Mouse (Mus musculus) Patski (cell line): ENCODE measurements around the gene Rasgrf2. TPM values are rescaled to one million over a fixed set of nuclear protein-coding genes. Genes with fewer than 3 reads are reported as not detected.
A peak's percentile ranks its signal among the peaks of the same experiment; 100 is the strongest.

Source experiments
- ATAC-seq: fragments of 100-300 bp; one replicate; pipeline ENCODE4 v1.8.0; 2021
- CTCF ChIA-PET: fragments of 350-600 bp; sonication (Branson Sonifier 250); formaldehyde crosslinking; loops from one replicate; lab custom pipeline; 2022; ENCODE audit warnings: inconsistent platforms; lab: Charles Lee
- POLR2A ChIA-PET: fragments of 350-600 bp; sonication (Branson Sonifier 250); formaldehyde crosslinking; loops from one replicate; lab custom pipeline; 2022; ENCODE audit warnings: antibody characterized with exemption, inconsistent platforms; lab: Charles Lee
- DNase-seq: peaks from one replicate; pipeline ENCODE4 v3.0.0-alpha.2; 2011; ENCODE audit warnings: low read depth, low spot score
- H3K27me3 ChIP-seq: fragments of 371-371 bp; one replicate; pipeline ENCODE4 v1.5.1; 2021
- CTCF ChIP-seq: fragments of 100-300 bp; IDR thresholded peaks from one replicate; pipeline ENCODE4 v1.5.1; 2021
- in situ Hi-C: fragments of 300-500 bp; cut with MboI; formaldehyde crosslinking; loops from 3 replicates; pipeline ENCODE4 v1.11.1; 2018; ENCODE audit warnings: low pct_unique_long_range_greater_than_20kb, mixed read lengths
- polyA plus RNA-seq: library from polyadenylated mRNA; unstranded; gene quantifications from one replicate; pipeline ENCODE4 v1.2.3, GENCODE M21; 2021

Rasgrf2 gene
- polyA plus RNA-seq, 1 experiment from 2014 or later: 0.05 TPM

DNA sequence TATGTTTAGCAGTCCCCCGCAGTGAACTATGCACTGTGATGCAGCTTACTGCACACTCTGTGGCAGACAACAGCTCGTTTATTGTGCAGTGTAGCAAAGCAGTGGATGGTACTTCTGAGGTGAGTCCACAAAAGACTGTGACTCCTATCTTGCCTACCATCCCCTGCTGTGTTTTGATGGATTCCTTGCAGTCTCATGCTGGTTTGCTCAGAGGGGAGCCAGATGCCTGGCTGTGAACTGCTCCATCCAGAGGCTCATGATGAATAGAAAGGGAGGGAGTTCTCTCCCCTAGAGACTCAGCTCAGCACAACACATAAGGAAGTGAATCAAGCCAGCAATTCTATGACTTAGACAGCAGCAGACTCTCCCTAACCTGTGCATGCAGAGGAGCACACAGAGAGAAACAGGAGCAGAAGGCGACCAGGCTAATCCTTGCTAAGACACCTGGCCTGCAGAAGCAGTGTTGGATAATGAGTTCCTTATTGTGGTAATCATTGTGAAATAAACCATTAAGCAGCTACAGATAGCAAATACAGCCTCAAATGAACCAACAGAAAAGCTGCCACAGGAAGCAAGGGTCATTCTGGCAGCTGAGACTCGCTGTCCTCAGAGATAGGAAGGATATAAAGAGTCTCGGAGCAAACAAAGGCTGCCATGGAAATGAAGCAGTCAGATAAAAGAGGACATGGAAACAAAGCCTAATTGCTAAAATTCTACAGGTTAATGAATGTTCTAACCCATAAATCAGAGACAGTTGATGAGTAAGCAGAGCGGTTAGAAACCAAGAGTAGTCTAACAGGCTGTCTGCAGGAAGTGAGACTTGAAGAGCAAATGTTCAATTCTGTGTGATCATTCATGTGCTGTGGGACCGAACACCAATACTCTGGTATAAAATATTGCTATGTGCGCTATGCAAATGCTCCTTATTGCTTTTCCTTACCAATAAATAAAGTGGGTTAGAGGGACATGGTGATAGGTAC lies 89.6 kb downstream of the Rasgrf2 start:
- TF ChIP-seq CTCF: peak; percentile 16
- in situ Hi-C loops: loop anchor here (25.0 kb wide), 1 partner anchor 105 kb away; no protein-coding TSS in a partner anchor
- POLR2A ChIA-PET: no interaction called here
- CTCF ChIA-PET: no interaction called here
- ATAC-seq (peak; percentile 90), DNase-seq (peak; percentile 74)
- H3K27me3 ChIP-seq: no peaks in the 10 kb centered on the region

DNA sequence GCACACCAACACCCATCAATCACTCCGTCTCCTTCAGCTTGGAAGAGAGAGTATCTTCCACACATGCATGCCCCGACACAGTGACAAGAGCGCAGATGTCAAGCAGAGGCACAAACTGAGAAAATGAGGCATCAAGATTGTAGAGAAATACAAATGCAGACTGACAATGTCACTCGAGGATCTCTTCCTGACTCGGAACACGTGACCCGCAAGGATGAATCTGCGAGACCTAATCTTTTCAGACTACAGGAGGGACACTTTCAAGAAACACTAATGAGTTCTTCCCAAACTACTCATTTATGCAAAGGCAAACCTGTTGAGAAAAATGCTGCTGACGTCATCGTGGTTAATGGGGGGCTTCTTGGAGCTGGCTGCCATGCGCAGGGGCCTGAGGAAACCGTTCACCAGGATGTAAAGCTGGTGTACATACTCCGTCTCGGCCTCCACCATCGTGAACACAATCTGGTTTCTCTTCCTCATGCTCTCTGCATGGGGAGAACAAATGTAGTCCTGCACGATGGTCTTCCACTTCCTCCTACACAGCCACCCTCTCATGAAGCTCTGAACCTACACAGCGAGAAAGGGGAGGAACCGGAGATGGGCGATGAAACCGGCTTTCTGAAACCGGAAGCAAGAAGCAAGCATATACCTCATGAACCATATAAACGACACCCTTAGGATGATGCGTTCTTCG lies 100.9 kb downstream of the Rasgrf2 start:
- DNase-seq: no peak
- CTCF ChIA-PET: no interaction called here
- POLR2A ChIA-PET: no interaction called here
- no peak for ATAC-seq
- TF ChIP-seq CTCF: no peak
- in situ Hi-C loops: loop anchor here (25.0 kb wide), 1 partner anchor 93 kb away; no protein-coding TSS in a partner anchor
- H3K27me3 ChIP-seq: no peaks in the 10 kb centered on the region

DNA sequence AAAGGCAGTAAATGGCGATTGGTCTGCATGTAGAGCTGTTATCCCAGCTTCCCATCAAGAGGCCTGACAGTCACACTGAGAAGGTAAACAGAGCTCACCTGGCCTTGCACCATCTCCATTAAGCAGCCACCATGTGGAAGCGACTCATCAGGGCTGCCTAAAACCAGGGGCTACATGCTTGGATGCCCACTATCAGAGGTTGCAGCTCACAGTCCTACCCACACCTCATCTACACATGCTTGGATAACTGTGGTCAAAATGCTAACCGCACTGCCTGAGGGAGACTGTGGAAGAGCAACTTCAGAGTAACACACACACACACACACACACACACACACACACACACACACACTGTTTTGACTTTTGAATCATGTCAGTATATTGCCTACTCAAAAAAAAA lies 101.8 kb downstream of the Rasgrf2 start:
- ATAC-seq: peak; percentile 62
- POLR2A ChIA-PET: no interaction called here
- peak; percentile 39 for DNase-seq

DNA sequence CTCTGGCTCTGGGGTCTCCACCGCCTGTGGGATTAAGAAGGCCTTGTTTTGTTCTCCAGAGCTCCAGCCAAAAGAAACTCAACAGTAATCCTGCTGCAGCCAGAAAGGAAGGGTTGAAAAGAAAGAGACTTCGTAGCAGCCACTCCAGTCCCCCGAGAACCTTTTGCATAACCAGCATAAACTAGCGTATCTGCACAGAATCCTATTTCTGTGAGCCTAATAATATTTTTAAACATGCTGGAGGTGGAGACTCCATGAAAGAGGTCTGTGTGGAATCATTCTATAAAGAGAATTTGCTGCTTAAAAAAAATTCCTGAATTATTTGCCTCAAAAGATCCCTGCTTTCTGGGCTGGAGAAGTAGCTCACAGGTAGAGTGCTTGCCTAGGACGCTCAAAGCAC lies 103.5 kb downstream of the Rasgrf2 start:
- ATAC-seq (no peak), DNase-seq (no peak)
- in situ Hi-C loops: loop anchor here (25.0 kb wide), 1 partner anchor 91 kb away; no protein-coding TSS in a partner anchor
- ChIA-PET CTCF (no interaction called here), POLR2A (no interaction called here)
- no peaks in the 10 kb centered on the region for H3K27me3 ChIP-seq
- no peak for TF ChIP-seq CTCF

More for the DNA sequence above, 101.8 kb downstream of the Rasgrf2 start:
- CTCF ChIA-PET: no interaction called here
- TF ChIP-seq CTCF: no peak
- no peaks in the 10 kb centered on the region for H3K27me3 ChIP-seq
- in situ Hi-C loops: loop anchor here (25.0 kb wide), 1 partner anchor 92 kb away; no protein-coding TSS in a partner anchor

DNA sequence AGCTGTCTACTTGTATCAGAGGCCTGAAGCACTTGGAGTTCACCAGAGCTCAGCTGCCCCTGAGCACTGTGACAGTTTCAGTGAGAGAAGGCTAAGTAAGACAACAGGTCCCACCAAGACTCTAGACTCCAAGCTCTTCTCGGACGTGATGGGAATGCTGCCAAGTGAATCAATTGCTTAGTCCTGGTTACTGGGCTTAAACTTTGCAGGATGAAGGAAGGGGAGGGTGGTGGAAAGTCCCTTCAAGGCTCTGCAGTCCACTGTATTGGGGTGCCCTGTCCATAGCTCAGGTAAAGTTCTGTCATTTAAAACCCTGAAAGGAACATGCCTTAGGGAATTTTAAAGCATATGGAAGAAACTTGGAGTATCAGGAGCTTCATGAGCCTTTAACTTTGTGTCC lies 104.8 kb downstream of the Rasgrf2 start:
- in situ Hi-C loops: loop anchor here (25.0 kb wide), 1 partner anchor 89 kb away; no protein-coding TSS in a partner anchor
- POLR2A ChIA-PET: no interaction called here
- ATAC-seq (no peak), DNase-seq (no peak)
- no peaks in the 10 kb centered on the region for H3K27me3 ChIP-seq
- CTCF ChIA-PET: no interaction called here
- no peak for TF ChIP-seq CTCF

DNA sequence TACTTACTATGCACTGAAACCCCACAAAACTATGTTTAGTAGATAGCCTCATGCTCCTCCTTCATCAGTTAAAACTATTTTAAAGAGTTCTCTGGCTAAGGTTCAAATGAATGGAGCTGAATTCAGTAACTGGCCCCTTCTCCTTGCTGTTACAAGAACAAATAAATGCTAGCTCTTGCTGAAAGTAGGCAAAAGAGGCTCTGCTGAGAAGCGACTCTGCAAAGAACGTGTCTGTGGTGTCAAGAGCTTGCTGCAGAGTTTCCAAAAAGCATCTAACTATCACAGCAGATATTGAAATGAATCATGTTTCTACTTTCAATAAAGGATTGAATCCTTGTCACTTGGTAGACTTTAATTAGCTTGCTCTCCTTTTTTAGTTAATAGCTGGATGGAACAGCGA lies 106.3 kb downstream of the Rasgrf2 start:
- POLR2A ChIA-PET: no interaction called here
- DNase-seq: no peak
- in situ Hi-C loops: loop anchor here (25.0 kb wide), 1 partner anchor 88 kb away; no protein-coding TSS in a partner anchor

DNA sequence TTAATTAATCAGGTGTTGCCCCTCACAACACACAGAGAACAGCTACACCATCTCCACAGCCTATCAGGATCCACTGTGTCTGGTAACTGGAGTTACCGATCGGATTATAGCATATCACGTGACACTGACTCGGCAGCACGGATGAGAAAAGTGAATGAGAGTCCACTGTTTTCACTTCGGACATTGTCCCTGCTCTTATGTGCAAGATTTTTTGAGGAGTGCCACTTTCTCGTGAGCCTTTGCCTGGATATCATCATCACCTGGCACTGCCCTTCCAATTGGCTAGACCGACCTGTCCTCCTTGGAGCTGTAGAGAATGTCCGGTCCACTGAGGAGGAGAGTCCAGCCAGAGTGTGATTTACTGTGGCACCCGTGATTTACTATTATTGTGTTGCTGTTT lies 109.3 kb downstream of the Rasgrf2 start:
- in situ Hi-C loops: no loop called here
- ATAC-seq: no peak
- POLR2A ChIA-PET: no interaction called here

More for the DNA sequence above, 106.3 kb downstream of the Rasgrf2 start:
- no peak for ATAC-seq
- CTCF ChIA-PET: interaction anchor here (1.2 to 1.4 kb wide), 2 partner anchors 12 to 35 kb away, joined by 3 to 4 read pairs; no protein-coding TSS in a partner anchor
- H3K27me3 ChIP-seq: no peaks in the 10 kb centered on the region
- no peak for TF ChIP-seq CTCF

DNA sequence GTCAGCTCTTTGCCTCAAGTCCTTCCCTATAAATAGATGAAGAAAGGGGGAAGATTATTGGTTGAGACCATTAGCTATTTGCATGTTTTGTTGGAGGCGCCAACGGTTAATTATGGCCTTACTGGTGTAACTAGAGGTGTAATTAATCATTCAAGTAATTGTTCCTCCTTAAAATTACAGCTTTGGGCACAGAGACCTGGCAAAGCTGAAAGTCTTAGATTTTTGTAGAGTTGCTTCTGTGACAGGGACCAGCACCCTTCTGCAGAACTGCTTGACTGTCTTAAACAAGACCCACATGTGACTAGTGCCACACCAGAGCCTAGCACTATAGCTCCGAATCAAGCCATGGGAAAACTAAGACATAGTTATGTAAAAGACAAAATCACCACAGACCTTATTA lies 134.5 kb downstream of the Rasgrf2 start:
- no peak for ATAC-seq
- CTCF ChIA-PET: interaction anchor here (1.0 to 1.3 kb wide), 2 partner anchors 9 to 12 kb away, joined by 4 to 6 read pairs; no protein-coding TSS in a partner anchor
- DNase-seq: no peak
- POLR2A ChIA-PET: no interaction called here
- no peak for TF ChIP-seq CTCF
- in situ Hi-C loops: no loop called here
- H3K27me3 ChIP-seq: peaks cover 3% of the 10 kb centered on the region

More for the DNA sequence above, 109.3 kb downstream of the Rasgrf2 start:
- no peaks in the 10 kb centered on the region for H3K27me3 ChIP-seq
- CTCF ChIA-PET: no interaction called here
- DNase-seq: no peak
- TF ChIP-seq CTCF: no peak

DNA sequence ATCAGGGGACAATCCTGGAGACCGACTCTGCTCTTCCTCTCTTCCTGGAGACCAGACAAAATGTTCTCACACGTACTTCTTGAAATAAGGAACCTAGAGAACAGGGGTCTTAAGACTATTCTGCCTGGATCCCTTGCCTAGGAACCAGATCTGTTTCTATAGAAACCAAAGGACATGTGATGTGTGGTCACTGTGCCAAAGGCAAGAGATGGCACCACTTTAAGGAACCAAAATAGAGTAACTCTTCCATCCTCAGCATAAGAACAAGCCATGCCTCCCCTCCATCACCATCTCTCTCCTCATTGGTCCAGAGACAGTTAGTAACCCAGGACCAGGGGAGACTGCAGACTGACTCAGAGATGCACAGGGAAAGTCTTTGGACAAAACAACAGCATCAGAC lies 140.0 kb downstream of the Rasgrf2 start:
- POLR2A ChIA-PET: no interaction called here
- DNase-seq: no peak
- in situ Hi-C loops: no loop called here
- no peak for ATAC-seq
- TF ChIP-seq CTCF: no peak
- peaks cover 3% of the 10 kb centered on the region for H3K27me3 ChIP-seq
- CTCF ChIA-PET: no interaction called here

DNA sequence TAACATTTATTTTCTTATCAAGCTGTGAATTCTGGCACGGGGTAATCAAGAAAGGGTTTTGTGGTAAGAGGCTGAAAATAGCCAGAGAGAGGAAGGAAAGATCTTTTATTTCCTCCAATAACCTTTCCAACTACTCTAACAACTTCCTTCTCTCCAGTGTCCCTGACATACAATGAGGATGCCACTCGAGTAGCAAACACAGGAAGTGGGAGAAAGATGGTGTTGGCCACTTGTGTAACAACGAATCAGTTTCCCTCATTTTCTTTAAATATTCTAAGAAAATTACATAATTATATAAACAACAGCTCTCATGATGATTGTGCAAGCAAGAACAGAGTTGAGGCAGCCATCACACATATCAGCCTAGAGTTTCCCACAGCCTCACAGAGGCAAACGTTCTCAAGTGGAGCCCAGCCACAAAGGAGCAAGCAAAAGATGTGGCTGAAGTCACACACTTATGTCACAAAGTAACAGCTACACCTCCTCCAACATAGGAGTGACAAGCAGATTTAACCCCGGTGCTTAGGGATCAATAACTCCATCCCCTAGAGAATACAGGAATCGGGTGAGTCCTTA lies 140.7 kb downstream of the Rasgrf2 start:
- no peak for ATAC-seq
- in situ Hi-C loops: no loop called here
- DNase-seq: no peak
- ChIA-PET CTCF (no interaction called here), POLR2A (no interaction called here)
- TF ChIP-seq CTCF: no peak
- peaks cover 3% of the 10 kb centered on the region for H3K27me3 ChIP-seq
